Mouse (Mus musculus) embryonic fibroblast, embryonic 13.5 days (primary cell): ENCODE data around the gene Gstm3.

Experiments
- CTCF ChIP-seq: IDR thresholded peaks from 2 replicates; pipeline ENCODE4 v1.5.1; 2011; ENCODE audit warnings: mild to moderate bottlenecking, control low read depth, low read length, moderate library complexity, borderline replicate concordance; ENCODE audit not compliant: insufficient read depth
- POLR2A ChIP-seq: IDR thresholded peaks from 2 replicates; pipeline ENCODE4 v1.6.1; 2011; ENCODE audit warnings: low read depth, mild to moderate bottlenecking, control low read depth, low read length, moderate library complexity

- TF ChIP-seq CTCF = no peak
- no peak for TF ChIP-seq POLR2A
These were observed 23.4 kb downstream of the Gstm3 start for GRCm38 (mm10) chr3:107945729-107946128.
